Mouse (Mus musculus) midbrain, embryonic 14.5 days (tissue): ENCODE measurements around the gene Cyp2t4. TPM values are rescaled to one million over a fixed set of nuclear protein-coding genes. Genes with fewer than 3 reads are reported as not detected.

ENCODE experiments used
- ATAC-seq: fragments of 200-750 bp; cut with Nextera tagmentation; 2 replicates; pipeline ENCODE4 v1.8.0; 2017; ENCODE audit warnings: moderate number of reproducible peaks, moderate library complexity; ENCODE audit not compliant: low FRiP score, low TSS enrichment
- DNase-seq: peaks from one replicate; pipeline ENCODE4 v3.0.0-alpha.2; 2015
- H3K27ac ChIP-seq: fragments of 300-500 bp; sonication (generic); replicated peaks from 2 replicates; pipeline ENCODE4 v1.5.1; 2014; ENCODE audit warnings: mild to moderate bottlenecking, low read depth, low read length, moderate library complexity
- H3K27me3 ChIP-seq: fragments of 300-500 bp; sonication (generic); 2 replicates; pipeline ENCODE4 v1.6.1; 2014; ENCODE audit warnings: low read length, control low read depth, mixed read lengths; ENCODE audit not compliant: control insufficient read depth, insufficient read depth
- H3K36me3 ChIP-seq: fragments of 300-500 bp; sonication (generic); 2 replicates; pipeline ENCODE4 v1.6.1; 2014; ENCODE audit warnings: low read length, control low read depth; ENCODE audit not compliant: control insufficient read depth, insufficient read depth
- H3K4me1 ChIP-seq: fragments of 300-500 bp; sonication (generic); 2 replicates; pipeline ENCODE4 v1.6.1; 2014; ENCODE audit warnings: mild to moderate bottlenecking, antibody characterized with exemption, low read length, control low read depth; ENCODE audit not compliant: control insufficient read depth, insufficient read depth
- H3K4me2 ChIP-seq: fragments of 300-500 bp; sonication (generic); 2 replicates; pipeline ENCODE4 v1.6.1; 2014; ENCODE audit warnings: mild to moderate bottlenecking, low read length, moderate library complexity
- H3K4me3 ChIP-seq: fragments of 300-500 bp; sonication (generic); replicated peaks from 2 replicates; pipeline ENCODE4 v1.5.1; 2014; ENCODE audit warnings: low read depth, low read length
- H3K9ac ChIP-seq: fragments of 300-500 bp; sonication (generic); replicated peaks from 2 replicates; pipeline ENCODE4 v1.6.1; 2014; ENCODE audit warnings: mild to moderate bottlenecking, low read length, moderate library complexity
- H3K9me3 ChIP-seq: fragments of 300-500 bp; sonication (generic); 2 replicates; pipeline ENCODE4 v1.6.1; 2016; ENCODE audit warnings: low read length, control low read depth, mixed read lengths; ENCODE audit not compliant: control insufficient read depth
- WGBS: fragments of 180-500 bp; shearing (Covaris S2); extraction: QIAGEN DNeasy Blood & Tissue Kit; methylation state at CpG from one replicate; pipeline ENCODE4 v1.1.7; 2014; 5-methylcytosine and 5-hydroxymethylcytosine counted together
- polyA plus RNA-seq: library from polyadenylated mRNA; unstranded; fragments of >200 nt; fragmentation: Nextera tagmentation; extraction: Ambion mirVana; gene quantifications from 2 replicates; pipeline ENCODE4 v1.2.1, GENCODE M21; 2014

Gene Cyp2t4
- 0.18 and 0.22 TPM in 2 replicates for polyA plus RNA-seq

- H3K4me2 ChIP-seq, result no peak within 1 kb of the TSS
- no peak within 1 kb of the TSS for H3K9ac ChIP-seq
- no peak within 1 kb of the TSS for H3K27ac ChIP-seq
- WGBS, result 83% methylated on average over 10 of the region's 10 CpGs
- peaks cover 12% of the 10 kb centered on the region for H3K36me3 ChIP-seq
- DNase-seq (no peak), ATAC-seq (no peak)
- H3K4me3 ChIP-seq, result no peak within 1 kb of the TSS
- H3K4me1 ChIP-seq, result no peaks in the 10 kb centered on the region
- no peaks in the 10 kb centered on the region for H3K27me3 ChIP-seq
- H3K9me3 ChIP-seq, result no peaks in the 10 kb centered on the region
Observed at GRCm38 (mm10) chr7:27153205-27153764, at the start of gene Cyp2t4. Gene Cyp2t4, plus strand, starts transcription at chr7:27153714.

DNA sequence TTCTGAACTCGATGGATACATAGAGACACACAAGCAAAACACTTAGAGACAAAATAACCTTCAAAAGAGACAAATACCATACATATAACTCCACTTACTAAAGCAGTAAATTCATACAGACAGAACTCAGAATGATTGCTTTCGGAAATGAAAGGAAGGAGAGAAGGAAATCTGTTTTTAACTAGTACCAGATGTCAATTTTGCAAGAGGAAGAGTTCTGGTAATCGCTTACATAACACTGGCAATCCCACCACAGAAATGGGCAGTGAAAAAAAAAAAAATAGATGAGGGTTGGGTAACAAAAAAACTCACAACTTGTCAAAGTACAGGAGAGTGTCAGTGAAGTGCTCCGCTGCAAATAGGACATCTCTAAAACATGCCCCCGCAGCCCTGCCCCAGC lies 48.6 kb upstream of the Cyp2t4 start:
- Histone ChIP-seq H3K4me1 (no peaks in the 10 kb centered on the region), H3K9ac (no peak overlapping the region), H3K4me2 (no peak overlapping the region), H3K27ac (no peak overlapping the region), H3K27me3 (no peaks in the 10 kb centered on the region), H3K36me3 (no peaks in the 10 kb centered on the region), H3K9me3 (no peaks in the 10 kb centered on the region), H3K4me3 (no peak overlapping the region)
- ATAC-seq (no peak), DNase-seq (no peak)
- 76% methylated on average over 5 of the region's 5 CpGs for WGBS

- H3K27me3 ChIP-seq, result no peaks in the 10 kb centered on the region
Observed at GRCm38 (mm10) chr7:27110327-27110726, 43.2 kb upstream of the Cyp2t4 start.

DNA sequence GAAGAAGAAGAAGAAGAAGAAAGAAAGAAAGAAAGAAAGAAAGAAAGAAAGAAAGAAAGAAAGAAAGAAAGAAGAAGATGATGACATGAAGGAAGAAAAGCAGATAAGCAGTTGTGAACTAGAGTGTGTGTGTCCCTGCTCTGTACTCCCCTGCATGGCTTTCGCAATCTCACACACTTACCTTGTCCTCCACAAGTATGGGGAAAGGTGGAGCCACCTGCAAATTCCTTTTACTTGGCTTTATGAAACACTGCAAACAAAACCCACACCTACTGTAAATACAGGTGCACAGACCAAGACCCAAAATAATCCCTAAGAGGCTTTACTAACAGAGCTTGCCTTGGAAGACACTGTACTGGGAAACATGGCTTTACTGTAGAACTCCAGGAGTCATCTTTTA lies 42.5 kb upstream of the Cyp2t4 start:
- Histone ChIP-seq H3K4me1 (no peaks in the 10 kb centered on the region), H3K4me3 (no peak overlapping the region), H3K4me2 (no peak overlapping the region), H3K36me3 (no peaks in the 10 kb centered on the region), H3K9me3 (no peaks in the 10 kb centered on the region), H3K9ac (no peak overlapping the region), H3K27ac (no peak overlapping the region), H3K27me3 (no peaks in the 10 kb centered on the region)
- DNase-seq (no peak), ATAC-seq (no peak)
- 88% methylated on average over 1 of the region's 1 CpGs for WGBS

More at GRCm38 (mm10) chr7:27110327-27110726, 43.2 kb upstream of the Cyp2t4 start:
- no peak for ATAC-seq
- H3K4me2 ChIP-seq, result no peak overlapping the region
- H3K4me1 ChIP-seq, result no peaks in the 10 kb centered on the region
- no peak overlapping the region for H3K4me3 ChIP-seq
- no peak overlapping the region for H3K27ac ChIP-seq
- H3K9me3 ChIP-seq, result no peaks in the 10 kb centered on the region
- H3K36me3 ChIP-seq, result no peaks in the 10 kb centered on the region
- DNase-seq, result no peak
- no peak overlapping the region for H3K9ac ChIP-seq

DNA sequence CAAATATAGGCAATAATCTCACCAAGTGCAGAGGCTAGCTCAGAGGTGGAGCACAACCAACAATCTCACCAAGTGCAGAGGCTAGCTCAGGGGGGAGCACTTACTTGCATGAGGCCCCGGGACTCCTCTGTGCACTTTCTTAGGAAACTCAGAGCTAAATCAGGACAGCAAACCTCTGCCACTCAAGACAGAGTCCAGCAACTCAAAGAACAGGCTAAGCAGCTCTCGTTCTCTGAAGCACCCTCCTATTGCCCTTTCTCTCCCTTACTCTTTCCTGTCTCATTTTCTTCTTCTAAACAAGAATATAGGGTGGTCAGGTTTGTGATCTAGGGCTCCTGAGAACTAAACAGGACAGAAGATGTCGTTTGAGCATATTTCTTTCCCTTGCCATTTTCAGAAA lies 41.5 kb upstream of the Cyp2t4 start:
- Histone ChIP-seq H3K9ac (no peak overlapping the region), H3K27ac (no peak overlapping the region), H3K4me1 (no peaks in the 10 kb centered on the region), H3K27me3 (no peaks in the 10 kb centered on the region), H3K9me3 (no peaks in the 10 kb centered on the region), H3K4me3 (no peak overlapping the region), H3K4me2 (no peak overlapping the region), H3K36me3 (no peaks in the 10 kb centered on the region)
- WGBS, result 72% methylated on average over 3 of the region's 3 CpGs
- no peak for ATAC-seq
- DNase-seq, result no peak

- ATAC-seq (no peak), DNase-seq (no peak)
- no peak overlapping the region for H3K9ac ChIP-seq
- WGBS, result 76% methylated on average over 4 of the region's 4 CpGs
- H3K4me1 ChIP-seq, result no peaks in the 10 kb centered on the region
- no peak overlapping the region for H3K4me2 ChIP-seq
- H3K4me3 ChIP-seq, result no peak overlapping the region
- no peaks in the 10 kb centered on the region for H3K36me3 ChIP-seq
- no peaks in the 10 kb centered on the region for H3K27me3 ChIP-seq
- no peak overlapping the region for H3K27ac ChIP-seq
- no peaks in the 10 kb centered on the region for H3K9me3 ChIP-seq
Observed at GRCm38 (mm10) chr7:27118033-27118511, 35.4 kb upstream of the Cyp2t4 start.

- Histone ChIP-seq H3K4me1 (no peaks in the 10 kb centered on the region), H3K4me3 (no peak within 1 kb of the TSS), H3K9ac (no peak within 1 kb of the TSS), H3K4me2 (no peak within 1 kb of the TSS), H3K9me3 (no peaks in the 10 kb centered on the region), H3K36me3 (no peaks in the 10 kb centered on the region), H3K27me3 (no peaks in the 10 kb centered on the region), H3K27ac (no peak within 1 kb of the TSS)
- DNase-seq (no peak), ATAC-seq (no peak)
Observed at GRCm38 (mm10) chr7:27119676-27120075, 33.8 kb upstream of the Cyp2t4 start, which contains the start of gene Cyp2f2. Gene Cyp2f2, plus strand, starts transcription at chr7:27119909.

DNA sequence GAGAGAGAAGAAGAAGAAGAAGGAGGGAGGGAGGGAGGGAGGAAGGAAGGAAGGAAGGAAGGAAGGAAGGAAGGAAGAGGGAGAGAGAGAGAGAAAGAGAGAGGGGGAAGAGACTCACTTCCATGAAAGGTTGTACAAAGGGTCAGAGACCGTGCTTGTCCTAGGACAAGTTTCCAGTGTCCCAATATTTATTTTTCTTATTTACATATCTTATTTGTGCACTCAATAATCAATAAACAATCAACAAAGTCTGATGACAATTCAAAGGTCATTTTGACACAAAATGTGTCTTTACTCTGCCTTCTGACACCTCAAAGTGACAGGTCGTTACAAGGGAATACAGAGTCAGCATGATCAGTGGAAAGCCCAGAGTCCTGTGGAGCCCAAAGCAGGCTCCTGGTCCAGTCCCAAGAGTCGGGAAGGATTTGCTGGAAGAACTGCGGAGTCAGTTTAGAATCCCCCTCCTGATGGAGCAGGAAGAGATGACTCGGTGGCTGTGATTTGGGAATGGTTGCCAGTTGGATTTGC lies 29.1 kb upstream of the Cyp2t4 start:
- Histone ChIP-seq H3K27ac (no peak overlapping the region), H3K9ac (no peak overlapping the region), H3K4me1 (no peaks in the 10 kb centered on the region), H3K9me3 (no peaks in the 10 kb centered on the region), H3K4me3 (no peak overlapping the region), H3K36me3 (no peaks in the 10 kb centered on the region), H3K27me3 (no peaks in the 10 kb centered on the region), H3K4me2 (no peak overlapping the region)
- DNase-seq (no peak), ATAC-seq (no peak)
- 81% methylated on average over 5 of the region's 5 CpGs for WGBS

DNA sequence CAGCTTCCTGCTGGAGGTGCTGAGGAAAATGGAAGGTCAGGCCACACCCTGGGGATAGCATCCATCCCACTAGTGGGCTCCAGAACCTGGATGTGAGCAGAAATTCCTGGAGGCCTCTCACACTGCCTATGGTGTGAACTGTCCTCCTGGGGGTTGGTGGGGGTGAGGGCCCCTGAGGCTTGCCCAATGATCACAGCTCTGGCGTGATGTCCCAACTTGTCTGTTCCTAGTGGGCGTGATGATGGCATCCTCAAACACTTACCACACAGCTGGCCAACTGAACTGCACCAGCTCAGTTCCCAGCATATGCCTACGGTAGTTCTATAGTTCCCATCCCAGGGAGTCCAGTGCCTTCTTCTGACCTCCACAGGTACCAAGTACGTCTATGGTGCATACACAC lies 28.5 kb upstream of the Cyp2t4 start:
- Histone ChIP-seq H3K4me1 (no peaks in the 10 kb centered on the region), H3K27me3 (no peaks in the 10 kb centered on the region), H3K4me2 (no peak overlapping the region), H3K27ac (no peak overlapping the region), H3K4me3 (no peak overlapping the region), H3K36me3 (no peaks in the 10 kb centered on the region), H3K9me3 (no peaks in the 10 kb centered on the region), H3K9ac (no peak overlapping the region)
- 91% methylated on average over 4 of the region's 4 CpGs for WGBS
- DNase-seq (no peak), ATAC-seq (no peak)
